Comparison of ENCODE assay signal across 9 mouse cellular contexts in the genomic region with DNA sequence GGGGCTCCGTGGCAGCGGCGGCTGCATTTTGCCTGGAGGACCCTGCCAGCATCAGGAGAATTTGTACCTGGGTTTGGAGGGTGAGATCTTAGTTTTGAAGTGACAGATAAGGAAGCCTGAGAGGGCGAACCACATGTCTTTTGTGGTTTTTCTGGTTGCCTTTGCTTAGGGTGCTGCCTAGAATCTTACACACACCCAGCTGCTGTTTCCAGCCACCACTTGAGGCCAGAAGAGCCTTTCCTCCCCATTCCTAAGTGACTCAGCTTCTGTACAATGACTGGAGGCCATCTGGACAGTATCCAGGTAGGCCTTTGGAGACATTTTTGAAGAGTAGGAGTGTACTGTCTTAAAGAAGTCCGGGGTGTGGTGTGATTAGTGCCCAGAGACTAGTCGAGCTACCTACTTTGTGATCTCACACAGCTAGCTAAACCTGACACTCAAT. TPM values are rescaled to one million over a fixed set of nuclear protein-coding genes. Genes with fewer than 3 reads are reported as not detected.
A peak's percentile ranks its signal among the peaks of the same experiment; 100 is the strongest.
DNase-seq lines count a peak whose midpoint lies in the region; ATAC-seq and TF ChIP-seq lines count a peak whose summit lies in the region.
"Had no signal": no experiment of that assay in that cellular context is flagged by ENCODE, and none has a peak within 500 bp of the region (broad histone marks: within the 10 kb centered on the region; RNA-seq: fewer than 3 reads in every experiment).

No protein-coding gene starts in this region.

- no peak overlapping the region for H3K4me3 ChIP-seq in gastrocnemius, adult 2 months
- H3K4me3 ChIP-seq: forebrain, embryonic 13.5 days had no signal

- intact Hi-C loops in gastrocnemius, adult 2 months (cut with DNase I) = no loop called here

- no peak for TF ChIP-seq CTCF in gastrocnemius, adult 2 months (IDR thresholded peaks at IDR 0.05)

- H3K27ac ChIP-seq in gastrocnemius, adult 2 months = peak overlapping the region; percentile 43
- H3K27ac ChIP-seq: forebrain, embryonic 13.5 days had no signal

- peak; percentile 54; a peak in 2 of 4 replicates for ATAC-seq in hematopoietic stem cell, adult 5-6 weeks (replicated peaks in 1 of 2; ENCODE audit: insufficient read depth in 1 of 2, low FRiP score in 2 of 2, low TSS enrichment in 1 of 2, low read depth in 1 of 2, poor library complexity in 2 of 2, severe bottlenecking in 2 of 2)
- ATAC-seq: forebrain, embryonic 13.5 days had no signal

- DNase-seq in gastrocnemius, adult 2 months = peak; percentile 50
- DNase-seq in gastrocnemius, postnatal 10 days = no peak
- peak; percentile 74 for DNase-seq in adrenal gland, adult 2 months
- peak; percentile 63 for DNase-seq in skeletal muscle tissue, adult 2 months (ENCODE audit: low read depth, low spot score)
- no peak for DNase-seq in cerebellum, adult 11 months
- no peak for DNase-seq in layer of hippocampus, adult 9-10 months (ENCODE audit: low spot score)
- no peak for DNase-seq in layer of hippocampus, postnatal 36 days

RNA-seq across cellular contexts. Expression of a gene that starts 26.0 kb away (rescaled TPM):
- total RNA-seq in gastrocnemius, adult 2 months (2021) = 10 to 100 TPM in 1 of 2 experiments, 1 to 10 TPM in 1; 9.1 to 11.0 TPM
- total RNA-seq in gastrocnemius, postnatal 10 days (2021) = 10 to 100 TPM in 1 of 2 experiments, 1 to 10 TPM in 1; 9.8 to 11.0 TPM
- 10 to 100 TPM; 21.9 to 27.5 TPM for total RNA-seq in adrenal gland, adult 2 months (2021)
- polyA plus RNA-seq in adrenal gland, adult 2 months (2012; rRNA removed) = 64.9 and 70.9 TPM in 2 replicates
- 13.2 and 14.3 TPM in 2 replicates for total RNA-seq in hematopoietic stem cell, adult 5-6 weeks (2017)
- total RNA-seq in layer of hippocampus, postnatal 36 days (2021) = 10 to 100 TPM; 23.2 to 24.4 TPM

RNA-seq across cellular contexts. Expression of a gene that starts 26.6 kb away (rescaled TPM):
- total RNA-seq in gastrocnemius, adult 2 months (2021) = 10 to 100 TPM; 86.4 to 98.1 TPM
- 10 to 100 TPM; 51.2 to 67.3 TPM for total RNA-seq in gastrocnemius, postnatal 10 days (2021)
- 10 to 100 TPM; 64.4 to 83.5 TPM for total RNA-seq in adrenal gland, adult 2 months (2021)
- 13.7 and 13.9 TPM in 2 replicates for polyA plus RNA-seq in adrenal gland, adult 2 months (2012; rRNA removed)
- total RNA-seq in hematopoietic stem cell, adult 5-6 weeks (2017) = 42.5 and 49.4 TPM in 2 replicates
- 100 to 1,000 TPM; 100 to 106 TPM for total RNA-seq in layer of hippocampus, postnatal 36 days (2021)

Comparison
In these comparisons a context has a peak if more than half of its experiments do, and no peak if none do; other contexts are left out.
1. DNase-seq: peak in gastrocnemius, adult 2 months (single experiment), adrenal gland, adult 2 months (single experiment) and skeletal muscle tissue, adult 2 months (single experiment); none in gastrocnemius, postnatal 10 days (single experiment), cerebellum, adult 11 months (single experiment), layer of hippocampus, adult 9-10 months (single experiment) and layer of hippocampus, postnatal 36 days (0 of 2).